Mouse (Mus musculus) testis, adult 2 months (tissue): ENCODE results near the gene Gspt1. TPM values are rescaled to one million over a fixed set of nuclear protein-coding genes. Genes with fewer than 3 reads are reported as not detected.
A peak's percentile ranks its signal among the peaks of the same experiment; 100 is the strongest.

Source experiments
- H3K27ac ChIP-seq: fragments of 200-500 bp; 2 replicates; pipeline ENCODE4 v1.5.1; 2012; ENCODE audit warnings: low read depth, low read length; ENCODE audit not compliant: control insufficient read depth, insufficient read depth
- H3K27me3 ChIP-seq: fragments of 200-500 bp; 2 replicates; pipeline ENCODE4 v1.6.1; 2012; ENCODE audit warnings: mild to moderate bottlenecking, low read length, moderate library complexity; ENCODE audit not compliant: control insufficient read depth, insufficient read depth
- H3K36me3 ChIP-seq: fragments of 200-500 bp; 2 replicates; pipeline ENCODE4 v1.6.1; 2012; ENCODE audit warnings: mild to moderate bottlenecking, low read length; ENCODE audit not compliant: control insufficient read depth, insufficient read depth
- H3K4me1 ChIP-seq: fragments of 200-500 bp; 2 replicates; pipeline ENCODE4 v1.6.1; 2012; ENCODE audit warnings: low read length; ENCODE audit not compliant: control insufficient read depth, insufficient read depth
- H3K4me3 ChIP-seq: fragments of 200-500 bp; 2 replicates; pipeline ENCODE4 v1.5.1; 2012; ENCODE audit warnings: low read depth, mild to moderate bottlenecking, low read length, moderate library complexity, mixed read lengths; ENCODE audit not compliant: control insufficient read depth
- CTCF ChIP-seq: fragments of 200-500 bp; IDR thresholded peaks from 2 replicates; pipeline ENCODE4 v1.5.1; 2012; ENCODE audit warnings: low read depth, mild to moderate bottlenecking, inconsistent platforms, low read length, moderate library complexity; ENCODE audit not compliant: control insufficient read depth, insufficient read depth, insufficient replicate concordance
- POLR2A ChIP-seq: fragments of 200-500 bp; IDR thresholded peaks from 2 replicates; pipeline ENCODE4 v1.6.1; 2012; ENCODE audit warnings: low read depth, mild to moderate bottlenecking, inconsistent platforms, low read length, moderate library complexity; ENCODE audit not compliant: control insufficient read depth
- polyA plus RNA-seq: library from polyadenylated mRNA; depleted of rRNA; stranded (reverse); fragments of >200 nt; gene quantifications from 2 replicates; pipeline ENCODE4 v1.2.3, GENCODE M21; 2012

Gspt1 gene
- polyA plus RNA-seq, 1 experiment = 18.1 TPM

GRCm38 (mm10) chr16:11202571-11203554 is 51.3 kb downstream of the Gspt1 start, which contains the start of gene Rsl1d1:
Rsl1d1 (minus strand) TSS chr16:11203331.
- H3K4me1 ChIP-seq = peaks cover 10% of the 10 kb centered on the region
- peak within 1 kb of the TSS; percentile 97 for H3K4me3 ChIP-seq
- TF ChIP-seq CTCF (no peak), POLR2A (peak; percentile 80)
- no peaks in the 10 kb centered on the region for H3K27me3 ChIP-seq
- H3K27ac ChIP-seq = peak within 1 kb of the TSS; percentile 90
- no peaks in the 10 kb centered on the region; the same call in none of the 2 replicates for H3K36me3 ChIP-seq

GRCm38 (mm10) chr16:11201740-11202394 is 52.3 kb downstream of the Gspt1 start:
- no peak overlapping the region; the same call in 1 of the 2 replicates for H3K4me3 ChIP-seq
- TF ChIP-seq CTCF (no peak), POLR2A (no peak)
- no peak overlapping the region for H3K27ac ChIP-seq
- peaks cover 10% of the 10 kb centered on the region for H3K4me1 ChIP-seq
- no peaks in the 10 kb centered on the region for H3K27me3 ChIP-seq
- H3K36me3 ChIP-seq = no peaks in the 10 kb centered on the region; the same call in none of the 2 replicates

- H3K4me1 ChIP-seq = peaks cover 10% of the 10 kb centered on the region
- H3K4me3 ChIP-seq = no peak overlapping the region
- no peaks in the 10 kb centered on the region; the same call in none of the 2 replicates for H3K36me3 ChIP-seq
- no peaks in the 10 kb centered on the region for H3K27me3 ChIP-seq
- no peak overlapping the region for H3K27ac ChIP-seq
- no peak for TF ChIP-seq POLR2A
- no peak for TF ChIP-seq CTCF
These were observed 53.9 kb downstream of the Gspt1 start for GRCm38 (mm10) chr16:11200247-11200646.

GRCm38 (mm10) chr16:11198467-11198866 is 55.7 kb downstream of the Gspt1 start:
- Histone ChIP-seq H3K27ac (no peak overlapping the region), H3K4me1 (peaks cover 10% of the 10 kb centered on the region), H3K4me3 (no peak overlapping the region), H3K27me3 (no peaks in the 10 kb centered on the region), H3K36me3 (no peaks in the 10 kb centered on the region; the same call in none of the 2 replicates)
- TF ChIP-seq POLR2A = no peak

GRCm38 (mm10) chr16:11197052-11197451 is 57.1 kb downstream of the Gspt1 start:
- Histone ChIP-seq H3K36me3 (no peaks in the 10 kb centered on the region; the same call in none of the 2 replicates), H3K27ac (no peak overlapping the region)
- TF ChIP-seq CTCF (no peak), POLR2A (no peak)

GRCm38 (mm10) chr16:11193231-11193630 is 60.9 kb downstream of the Gspt1 start:
- Histone ChIP-seq H3K27ac (no peak overlapping the region), H3K36me3 (no peaks in the 10 kb centered on the region; the same call in none of the 2 replicates), H3K27me3 (no peaks in the 10 kb centered on the region), H3K4me3 (no peak overlapping the region), H3K4me1 (no peaks in the 10 kb centered on the region)
- TF ChIP-seq POLR2A (no peak), CTCF (no peak)

More at GRCm38 (mm10) chr16:11197052-11197451, 57.1 kb downstream of the Gspt1 start:
- H3K4me3 ChIP-seq = no peak overlapping the region
- H3K27me3 ChIP-seq = no peaks in the 10 kb centered on the region
- peaks cover 6% of the 10 kb centered on the region; the same call in 1 of the 2 replicates for H3K4me1 ChIP-seq

- H3K36me3 ChIP-seq = no peaks in the 10 kb centered on the region
- TF ChIP-seq CTCF = no peak
- TF ChIP-seq POLR2A = peak; percentile 19; the same call in 1 of the 2 replicates
- H3K27ac ChIP-seq = no peak overlapping the region
- H3K27me3 ChIP-seq = no peaks in the 10 kb centered on the region
- H3K4me1 ChIP-seq = peaks cover 2% of the 10 kb centered on the region
- no peak overlapping the region for H3K4me3 ChIP-seq
These were observed 64.0 kb downstream of the Gspt1 start for GRCm38 (mm10) chr16:11190150-11190549.
